Mouse (Mus musculus) testis, adult 2 months (tissue): Measurements from ENCODE around the gene Mup20.

Experiments
- CTCF ChIP-seq: fragments of 200-500 bp; IDR thresholded peaks from 2 replicates; pipeline ENCODE4 v1.5.1; 2012; ENCODE audit warnings: low read depth, mild to moderate bottlenecking, inconsistent platforms, low read length, moderate library complexity; ENCODE audit not compliant: control insufficient read depth, insufficient read depth, insufficient replicate concordance
- POLR2A ChIP-seq: fragments of 200-500 bp; IDR thresholded peaks from 2 replicates; pipeline ENCODE4 v1.6.1; 2012; ENCODE audit warnings: low read depth, mild to moderate bottlenecking, inconsistent platforms, low read length, moderate library complexity; ENCODE audit not compliant: control insufficient read depth

- no peak for TF ChIP-seq POLR2A
- TF ChIP-seq CTCF = no peak
These were observed 29.6 kb downstream of the Mup20 start for GRCm38 (mm10) chr4:62024256-62024959.
